In the genomic region with DNA sequence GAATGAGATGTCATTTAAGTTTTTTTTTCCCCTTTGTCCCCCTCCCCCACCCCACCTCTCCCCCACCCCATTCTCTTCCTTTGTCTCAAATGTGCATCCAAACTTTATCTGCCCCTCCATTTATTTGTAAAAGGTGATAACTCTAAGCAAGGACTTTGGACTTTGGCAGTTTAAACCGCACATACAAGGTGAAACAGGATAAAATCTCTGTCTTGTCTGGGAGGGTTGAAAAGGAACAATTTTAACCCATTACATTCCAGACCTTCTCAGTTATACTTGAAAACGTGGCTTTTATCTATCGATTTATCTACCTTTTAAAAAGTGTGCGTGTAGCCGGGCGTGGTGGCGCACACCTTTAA, we compare ENCODE assay signal across 35 mouse cellular contexts. TPM values are rescaled to one million over a fixed set of nuclear protein-coding genes. Genes with fewer than 3 reads are reported as not detected.
"Had no signal": no experiment of that assay in that cellular context is flagged by ENCODE, and none has a peak within 500 bp of the region (broad histone marks: within the 10 kb centered on the region; RNA-seq: fewer than 3 reads in every experiment).

No protein-coding gene starts in this region.

- H3K4me2 ChIP-seq: heart, embryonic 13.5 days; heart, embryonic 15.5 days; hindbrain, embryonic 13.5 days; hindbrain, embryonic 15.5 days; kidney, embryonic 15.5 days; limb, embryonic 12.5 days; liver, embryonic 11.5 days; liver, embryonic 13.5 days; liver, embryonic 15.5 days had no signal

- H3K27me3 ChIP-seq: heart, embryonic 13.5 days; heart, embryonic 15.5 days; hindbrain, embryonic 13.5 days; hindbrain, embryonic 15.5 days; kidney, embryonic 15.5 days; limb, embryonic 12.5 days; liver, embryonic 13.5 days; liver, embryonic 15.5 days had no signal

- H3K27ac ChIP-seq: heart, embryonic 15.5 days; hindbrain, embryonic 13.5 days; hindbrain, embryonic 15.5 days; hindbrain, postnatal 0 days; kidney, embryonic 15.5 days; kidney, postnatal 0 days; layer of hippocampus, adult 2 months; left cerebral cortex, adult 2 months; limb, embryonic 10.5 days; limb, embryonic 12.5 days; liver, embryonic 15.5 days had no signal

- H3K4me3 ChIP-seq: heart, embryonic 10.5 days; heart, embryonic 13.5 days; heart, embryonic 15.5 days; hindbrain, embryonic 13.5 days; hindbrain, embryonic 15.5 days; kidney, embryonic 15.5 days; layer of hippocampus, adult 2 months; left cerebral cortex, adult 2 months; limb, embryonic 10.5 days; limb, embryonic 12.5 days; liver, embryonic 13.5 days; liver, embryonic 15.5 days had no signal

- H3K36me3 ChIP-seq: heart, embryonic 10.5 days; heart, embryonic 13.5 days; heart, embryonic 15.5 days; hindbrain, embryonic 13.5 days; hindbrain, embryonic 15.5 days; kidney, embryonic 15.5 days; limb, embryonic 10.5 days; limb, embryonic 12.5 days; liver, embryonic 13.5 days; liver, embryonic 15.5 days had no signal

- ATAC-seq: hindbrain, postnatal 0 days; liver, postnatal 0 days had no signal

- H3K9me3 ChIP-seq: heart, embryonic 10.5 days; heart, embryonic 13.5 days; heart, embryonic 15.5 days; hindbrain, embryonic 13.5 days; hindbrain, embryonic 15.5 days; kidney, embryonic 15.5 days; limb, embryonic 10.5 days; limb, embryonic 12.5 days; liver, embryonic 13.5 days; liver, embryonic 15.5 days had no signal

- DNase-seq: gastrocnemius, postnatal 14 days; gastrocnemius, postnatal 36 days; heart, adult 18-20 months; heart, postnatal 14 days; heart, postnatal 36 days; kidney, adult 11 months; kidney, adult 2 months; kidney, adult 9 months; kidney, postnatal 14 days; liver; liver, embryonic 13.5 days; liver, postnatal 0 days had no signal

- H3K9ac ChIP-seq: heart, embryonic 13.5 days; heart, embryonic 15.5 days; hindbrain, embryonic 13.5 days; hindbrain, embryonic 15.5 days; kidney, embryonic 15.5 days; limb, embryonic 12.5 days; liver, embryonic 13.5 days; liver, embryonic 15.5 days; liver, postnatal 0 days had no signal

- H3K4me1 ChIP-seq: hindbrain, embryonic 13.5 days; hindbrain, embryonic 15.5 days had no signal

RNA-seq across cellular contexts. Expression of a gene that starts 10.7 kb away (rescaled TPM):
- total RNA-seq: hematopoietic stem cell, adult 5-6 weeks had no signal

RNA-seq across cellular contexts. Expression of a gene that starts 22.1 kb away (rescaled TPM):
- total RNA-seq: hematopoietic stem cell, adult 5-6 weeks; left cerebral cortex, postnatal 14 days had no signal

RNA-seq across cellular contexts. Expression of a gene that starts 27.4 kb away (rescaled TPM):
- total RNA-seq: gastrocnemius, adult 18-20 months; gastrocnemius, adult 8-10 months; gastrocnemius, postnatal 14 days; gastrocnemius, postnatal 36 days; heart, adult 18-20 months; heart, adult 8-10 months; heart, postnatal 14 days; heart, postnatal 36 days; hematopoietic stem cell, adult 5-6 weeks; layer of hippocampus, adult 2 months; layer of hippocampus, postnatal 25 days; left cerebral cortex, adult 2 months; left cerebral cortex, postnatal 14 days; left cerebral cortex, postnatal 36 days had no signal
- polyA plus RNA-seq: large intestine, adult 2 months; limb, embryonic 12.5 days; limb, embryonic 14.5 days; liver, embryonic 11.5 days; liver, embryonic 13.5 days; liver, embryonic 15.5 days had no signal

RNA-seq across cellular contexts. Expression of a gene that starts 40.7 kb away (rescaled TPM):
- total RNA-seq: gastrocnemius, adult 8-10 months had no signal
